Mouse (Mus musculus) limb, embryonic 14.5 days (tissue): ENCODE measurements around the gene Cand1. TPM values are rescaled to one million over a fixed set of nuclear protein-coding genes. Genes with fewer than 3 reads are reported as not detected.

Experiments used
- ATAC-seq: fragments of 200-750 bp; cut with Nextera tagmentation; 2 replicates; pipeline ENCODE4 v1.8.0; 2017; ENCODE audit warnings: low read depth, moderate number of reproducible peaks, moderate TSS enrichment; ENCODE audit not compliant: low FRiP score
- DNase-seq: peaks from one replicate; pipeline ENCODE4 v3.0.0-alpha.2; 2015; ENCODE audit warnings: low spot score
- H3K27ac ChIP-seq: fragments of 300-500 bp; sonication (generic); replicated peaks from 2 replicates; pipeline ENCODE4 v1.5.1; 2014; ENCODE audit warnings: low read depth, mild to moderate bottlenecking, low read length, moderate library complexity, mixed read lengths
- H3K27me3 ChIP-seq: fragments of 300-500 bp; sonication (generic); 2 replicates; pipeline ENCODE4 v1.6.1; 2014; ENCODE audit warnings: low read length, mixed read lengths; ENCODE audit not compliant: control insufficient read depth, insufficient read depth
- H3K36me3 ChIP-seq: fragments of 300-500 bp; sonication (generic); 2 replicates; pipeline ENCODE4 v1.6.1; 2014; ENCODE audit warnings: mild to moderate bottlenecking, low read length, moderate library complexity, mixed read lengths; ENCODE audit not compliant: control insufficient read depth, insufficient read depth
- H3K4me1 ChIP-seq: fragments of 300-500 bp; sonication (generic); 2 replicates; pipeline ENCODE4 v1.6.1; 2014; ENCODE audit warnings: antibody characterized with exemption, low read length, mixed read lengths; ENCODE audit not compliant: control insufficient read depth, insufficient read depth
- H3K4me2 ChIP-seq: fragments of 300-500 bp; sonication (generic); replicated peaks from 2 replicates; pipeline ENCODE4 v1.6.1; 2014; ENCODE audit warnings: low read depth, mild to moderate bottlenecking, low read length, moderate library complexity; ENCODE audit not compliant: severe bottlenecking
- H3K4me3 ChIP-seq: fragments of 300-500 bp; sonication (generic); replicated peaks from 2 replicates; pipeline ENCODE4 v1.5.1; 2014; ENCODE audit warnings: low read length
- H3K9ac ChIP-seq: fragments of 300-500 bp; sonication (generic); 2 replicates; pipeline ENCODE4 v1.6.1; 2014; ENCODE audit warnings: mild to moderate bottlenecking, low read depth, low read length, moderate library complexity; ENCODE audit not compliant: severe bottlenecking
- H3K9me3 ChIP-seq: fragments of 300-500 bp; sonication (generic); 2 replicates; pipeline ENCODE4 v1.6.1; 2016; ENCODE audit warnings: low read length; ENCODE audit not compliant: control insufficient read depth
- POLR2A ChIP-seq: fragments of 200-500 bp; IDR thresholded peaks from 2 replicates; pipeline ENCODE4 v1.8.0; 2012; ENCODE audit warnings: inconsistent platforms, mild to moderate bottlenecking, moderate library complexity, borderline replicate concordance; ENCODE audit not compliant: insufficient read depth, insufficient read length; ENCODE audit errors: extremely low read depth
- WGBS: fragments of 180-500 bp; shearing (Covaris S2); extraction: QIAGEN DNeasy Blood & Tissue Kit; methylation state at CpG from one replicate; pipeline ENCODE4 v1.1.7; 2014; 5-methylcytosine and 5-hydroxymethylcytosine counted together
- polyA plus RNA-seq, 2 experiments: library from polyadenylated mRNA; depleted of rRNA in 1 of 2; stranded (reverse) in 1 of 2; unstranded in 1 of 2; fragments of >200 nt; fragmentation: Nextera tagmentation in 1 of 2; extraction: Ambion mirVana in 1 of 2; gene quantifications; 2 replicates each; pipeline versions ENCODE4 v1.2.1 to v1.2.3; 2012 to 2014

Gene Cand1
- polyA plus RNA-seq, 2 experiments, result 54.9 to 87.2 TPM

DNA sequence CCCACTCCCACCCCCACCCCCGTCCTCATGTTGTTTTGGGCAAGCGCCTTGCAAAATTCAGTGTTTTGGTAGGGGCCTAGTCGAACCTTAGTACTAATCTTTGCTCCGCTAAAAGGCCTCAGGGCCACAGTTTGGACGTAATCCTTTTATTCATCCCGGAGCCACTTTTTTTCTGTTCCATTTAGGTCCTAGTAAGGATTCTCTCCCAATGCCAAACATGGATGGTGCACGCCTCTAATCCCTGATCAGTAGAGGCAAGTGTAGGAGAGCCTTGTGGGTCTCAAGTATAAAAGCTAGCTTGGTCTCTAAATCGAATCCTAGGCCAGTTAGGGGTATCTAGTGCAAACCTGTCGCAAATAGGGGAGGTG, 851 bp upstream of the Cand1 start:
- no peak for ATAC-seq
- DNase-seq, result no peak
- Histone ChIP-seq H3K27ac (peak overlapping the region; percentile 99), H3K4me2 (peak overlapping the region; percentile 66), H3K4me1 (peaks cover 16% of the 10 kb centered on the region), H3K9ac (peak overlapping the region; percentile 98), H3K4me3 (peak overlapping the region; percentile 98), H3K27me3 (no peaks in the 10 kb centered on the region), H3K36me3 (peaks cover 3% of the 10 kb centered on the region), H3K9me3 (no peaks in the 10 kb centered on the region)
- no peak for TF ChIP-seq POLR2A
- 2% methylated on average over 9 of the region's 9 CpGs for WGBS

DNA sequence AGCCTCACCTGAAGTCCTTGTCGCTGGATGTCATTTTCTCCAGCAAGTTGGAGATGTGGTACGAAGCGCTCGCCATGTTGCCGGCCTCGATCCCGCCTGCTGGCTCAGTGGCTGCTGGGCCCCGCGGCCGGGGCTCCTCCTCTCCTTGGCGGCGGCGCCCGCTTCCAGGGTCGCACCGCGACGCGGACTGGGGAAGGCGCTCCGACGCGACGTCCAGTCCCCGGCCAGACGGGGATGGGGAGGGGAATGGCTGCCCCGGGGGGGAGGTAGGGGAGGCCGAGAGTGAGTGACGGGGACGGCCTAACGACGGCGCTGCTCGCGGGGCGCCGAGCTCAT, 254 bp downstream of the Cand1 start:
- ATAC-seq (peak; percentile 59), DNase-seq (no peak)
- Histone ChIP-seq H3K4me1 (peaks cover 16% of the 10 kb centered on the region), H3K27me3 (no peaks in the 10 kb centered on the region), H3K9ac (peak overlapping the region; percentile 98), H3K27ac (peak overlapping the region; percentile 99), H3K9me3 (no peaks in the 10 kb centered on the region), H3K36me3 (peaks cover 5% of the 10 kb centered on the region), H3K4me2 (peak overlapping the region; percentile 82), H3K4me3 (peak overlapping the region; percentile 98)
- WGBS, result under 1% methylated on average over 22 of the region's 37 CpGs
- TF ChIP-seq POLR2A, result peak; percentile 78; the same call in 1 of the 2 replicates

DNA sequence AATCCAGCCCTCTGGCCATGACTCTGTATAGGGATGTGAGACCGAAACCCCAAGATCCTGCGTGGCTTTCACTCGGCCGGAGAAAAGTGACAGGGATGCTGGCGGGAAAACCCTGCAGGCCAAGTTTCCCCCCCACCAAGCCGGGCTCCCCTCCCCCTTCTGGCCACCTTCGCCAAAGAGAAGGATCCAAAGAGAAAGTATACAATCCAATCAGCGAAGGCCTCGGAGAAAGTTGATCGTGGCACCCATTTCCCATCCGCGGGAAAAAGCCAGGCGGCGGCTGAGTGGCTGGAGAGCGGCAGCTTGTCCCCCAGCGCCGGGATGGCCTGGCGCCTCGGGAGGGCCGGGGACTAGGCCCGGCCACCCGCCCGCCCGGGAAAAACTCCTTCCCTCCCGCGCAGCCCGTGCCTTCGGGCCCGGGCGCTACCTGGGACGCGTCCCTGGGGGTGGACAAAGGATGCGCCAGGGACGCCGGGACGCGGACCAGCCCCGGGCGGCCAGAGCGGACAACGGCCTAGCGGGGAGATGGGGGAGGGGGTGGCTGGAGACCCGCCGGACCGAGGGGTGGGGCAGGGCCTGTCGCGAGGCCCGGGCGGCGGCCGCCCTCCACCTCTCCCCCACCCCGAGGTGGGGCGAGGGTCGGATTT, 747 bp downstream of the Cand1 start:
- no peak for TF ChIP-seq POLR2A
- ATAC-seq (peak; percentile 6), DNase-seq (peak; percentile 17)
- H3K4me2 ChIP-seq, result peak overlapping the region; percentile 82
- H3K4me3 ChIP-seq, result peak overlapping the region; percentile 98
- WGBS, result 0% methylated on average over 38 of the region's 54 CpGs
- H3K9ac ChIP-seq, result peak overlapping the region; percentile 98
- H3K4me1 ChIP-seq, result peaks cover 16% of the 10 kb centered on the region
- H3K27ac ChIP-seq, result peak overlapping the region; percentile 99
- peaks cover 5% of the 10 kb centered on the region for H3K36me3 ChIP-seq
- no peaks in the 10 kb centered on the region for H3K27me3 ChIP-seq
- no peaks in the 10 kb centered on the region for H3K9me3 ChIP-seq

DNA sequence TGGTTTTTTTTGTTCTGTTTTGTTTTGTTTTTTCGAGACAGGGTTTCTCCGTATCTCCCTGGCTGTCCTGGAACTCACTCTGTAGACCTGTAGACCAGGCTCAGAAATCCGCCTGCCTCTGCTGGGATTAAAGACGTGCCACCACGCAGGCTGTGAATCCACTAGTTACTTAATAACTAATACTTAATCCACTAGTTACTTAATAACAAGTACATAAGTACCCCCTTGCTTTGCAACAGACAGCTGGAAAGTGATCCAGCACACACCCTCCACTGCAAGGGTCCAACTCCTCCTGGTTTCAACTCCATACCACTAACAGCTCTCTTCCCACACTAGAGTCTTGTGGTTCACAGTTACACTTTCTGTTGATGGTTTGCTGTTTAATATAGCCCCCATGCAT, 8.3 kb downstream of the Cand1 start:
- no peak overlapping the region for H3K27ac ChIP-seq
- TF ChIP-seq POLR2A, result no peak
- H3K4me3 ChIP-seq, result no peak overlapping the region
- DNase-seq (no peak), ATAC-seq (no peak)
- H3K36me3 ChIP-seq, result peaks cover 12% of the 10 kb centered on the region
- WGBS, result 89% methylated on average over 5 of the region's 5 CpGs
- 0 out of 2 replicates have a peak, but pooled peaks cover 2% of the 10 kb centered on the region for H3K4me1 ChIP-seq
- H3K4me2 ChIP-seq, result no peak overlapping the region
- H3K9me3 ChIP-seq, result no peaks in the 10 kb centered on the region
- no peak overlapping the region for H3K9ac ChIP-seq
- no peaks in the 10 kb centered on the region for H3K27me3 ChIP-seq

DNA sequence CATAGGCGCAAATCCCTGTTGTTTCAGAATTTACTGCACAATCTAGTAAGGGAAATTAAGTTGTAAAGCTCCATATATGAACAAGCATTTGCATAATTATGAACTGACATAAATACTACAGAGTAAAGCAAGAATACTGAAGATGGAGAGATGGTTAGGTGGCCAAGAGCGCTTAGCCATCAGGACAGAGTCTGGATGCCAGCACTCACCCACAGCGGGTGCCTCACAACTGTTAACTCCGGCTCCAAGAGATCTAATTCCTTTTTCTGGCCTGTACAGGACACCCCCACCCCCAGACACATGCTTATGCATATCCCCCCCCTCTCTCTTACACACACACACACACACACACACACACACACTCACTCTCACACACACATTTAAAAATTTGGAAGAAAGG, 9.2 kb downstream of the Cand1 start:
- no peak for TF ChIP-seq POLR2A
- Histone ChIP-seq H3K9ac (no peak overlapping the region), H3K27ac (no peak overlapping the region), H3K4me1 (0 out of 2 replicates have a peak, but pooled peaks cover 2% of the 10 kb centered on the region), H3K4me3 (no peak overlapping the region), H3K9me3 (no peaks in the 10 kb centered on the region), H3K27me3 (no peaks in the 10 kb centered on the region), H3K36me3 (peaks cover 17% of the 10 kb centered on the region), H3K4me2 (no peak overlapping the region)
- ATAC-seq (no peak), DNase-seq (no peak)
- WGBS, result 89% methylated on average over 4 of the region's 4 CpGs
